Mouse (Mus musculus): ENCODE measurements around the gene Rpp25l.
"Not testable (repeated sequence)": the region's sequence is repeated elsewhere in the genome, so short reads cannot be mapped to it uniquely, and the experiment has no call there.

Rpp25l gene

GRCm38 (mm10) chr4:41713197-41714067 is at the start of gene Rpp25l:
Rpp25l (minus strand) TSS chr4:41713534.
- DNase-seq (ENCODE audit: extremely low read depth, low read depth, low spot score) = no peak

GRCm38 (mm10) chr4:41762688-41763114 is 49.4 kb upstream of the Rpp25l start:
- DNase-seq (ENCODE audit: extremely low read depth, low read depth, low spot score) = not testable (repeated sequence)

GRCm38 (mm10) chr4:41762099-41762687 is 48.9 kb upstream of the Rpp25l start:
- no peak for DNase-seq (ENCODE audit: extremely low read depth, low read depth, low spot score)

GRCm38 (mm10) chr4:41761680-41762079 is 48.3 kb upstream of the Rpp25l start:
- no peak for DNase-seq (ENCODE audit: extremely low read depth, low read depth, low spot score)

- DNase-seq (ENCODE audit: extremely low read depth, low read depth, low spot score) = no peak
These were observed 47.6 kb upstream of the Rpp25l start for GRCm38 (mm10) chr4:41760911-41761310.

- no peak for DNase-seq (ENCODE audit: extremely low read depth, low read depth, low spot score)
These were observed 47.0 kb upstream of the Rpp25l start for GRCm38 (mm10) chr4:41760288-41760721.

GRCm38 (mm10) chr4:41759656-41760287 is 46.4 kb upstream of the Rpp25l start:
- no peak for DNase-seq (ENCODE audit: extremely low read depth, low read depth, low spot score)

GRCm38 (mm10) chr4:41759206-41759605 is 45.9 kb upstream of the Rpp25l start:
- no peak for DNase-seq (ENCODE audit: extremely low read depth, low read depth, low spot score)

- DNase-seq (ENCODE audit: extremely low read depth, low read depth, low spot score) = no peak
These were observed 45.4 kb upstream of the Rpp25l start for GRCm38 (mm10) chr4:41758701-41759100.

GRCm38 (mm10) chr4:41758021-41758420 is 44.7 kb upstream of the Rpp25l start:
- no peak for DNase-seq (ENCODE audit: extremely low read depth, low read depth, low spot score)

GRCm38 (mm10) chr4:41757321-41757720 is 44.0 kb upstream of the Rpp25l start:
- no peak for DNase-seq (ENCODE audit: extremely low read depth, low read depth, low spot score)

- no peak for DNase-seq (ENCODE audit: extremely low read depth, low read depth, low spot score)
These were observed 43.1 kb upstream of the Rpp25l start for GRCm38 (mm10) chr4:41756440-41756839.

- no peak for DNase-seq (ENCODE audit: extremely low read depth, low read depth, low spot score)
These were observed 42.3 kb upstream of the Rpp25l start, which contains the start of gene Sigmar1 for GRCm38 (mm10) chr4:41755338-41756305. Sigmar1 (minus strand) TSS chr4:41756157.

GRCm38 (mm10) chr4:41754797-41755337 is 41.5 kb upstream of the Rpp25l start, which contains the start of gene Galt:
Galt (plus strand) TSS chr4:41755228.
- DNase-seq (ENCODE audit: extremely low read depth, low read depth, low spot score) = no peak

- DNase-seq (ENCODE audit: extremely low read depth, low read depth, low spot score) = no peak
These were observed 31.7 kb upstream of the Rpp25l start for GRCm38 (mm10) chr4:41745021-41745420.

GRCm38 (mm10) chr4:41744131-41744530 is 30.8 kb upstream of the Rpp25l start:
- no peak for DNase-seq (ENCODE audit: extremely low read depth, low read depth, low spot score)

- DNase-seq (ENCODE audit: extremely low read depth, low read depth, low spot score) = peak; percentile 75
These were observed 27.8 kb upstream of the Rpp25l start for GRCm38 (mm10) chr4:41741158-41741560.

- no peak for DNase-seq (ENCODE audit: extremely low read depth, low read depth, low spot score)
These were observed 27.2 kb upstream of the Rpp25l start for GRCm38 (mm10) chr4:41740380-41741157.

- no peak for DNase-seq (ENCODE audit: extremely low read depth, low read depth, low spot score)
These were observed 25.9 kb upstream of the Rpp25l start for GRCm38 (mm10) chr4:41739260-41739659.
